Mouse (Mus musculus): ENCODE results near the gene 9230102O04Rik.

Gene 9230102O04Rik

DNA sequence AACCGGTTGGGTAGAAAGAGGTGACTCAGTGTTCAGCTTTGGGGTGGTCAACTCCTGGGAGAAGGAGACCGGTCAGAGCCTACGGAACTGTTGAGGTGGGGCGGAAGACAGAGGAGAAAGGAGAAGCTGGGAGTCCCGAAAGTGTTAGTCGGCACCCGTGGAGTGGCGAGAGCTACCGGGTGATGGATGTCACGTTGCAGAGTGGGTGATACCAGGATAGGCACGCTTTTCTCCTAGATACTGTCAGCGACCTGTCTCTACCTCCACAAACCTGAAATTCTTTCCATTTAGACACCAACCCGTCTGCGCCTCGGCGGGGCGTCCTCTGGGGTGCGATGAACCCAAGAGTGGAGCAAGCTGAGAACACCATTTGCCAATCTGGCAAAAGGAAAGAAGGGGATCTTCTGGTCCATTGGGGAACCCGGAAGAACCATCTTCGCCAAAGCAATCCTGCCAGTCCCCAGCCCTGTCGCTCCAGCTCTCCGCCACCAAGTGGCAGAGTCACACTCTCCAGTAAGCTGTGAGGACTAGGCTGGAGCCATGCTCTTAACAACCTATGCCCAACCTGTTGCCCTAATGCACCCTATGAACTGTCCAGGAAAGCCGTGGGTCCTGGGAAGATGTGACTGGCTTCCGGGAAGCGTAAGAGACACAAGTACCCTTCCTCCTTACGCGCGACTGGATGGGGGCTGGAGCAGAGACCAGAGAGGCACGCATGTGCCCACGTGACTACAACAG lies at the start of gene 9230102O04Rik:
9230102O04Rik (minus strand) TSS at position 628 of the 738 bp plus-strand sequence.
- DNase-seq (ENCODE audit: low spot score in 2 of 2) = no peak

DNA sequence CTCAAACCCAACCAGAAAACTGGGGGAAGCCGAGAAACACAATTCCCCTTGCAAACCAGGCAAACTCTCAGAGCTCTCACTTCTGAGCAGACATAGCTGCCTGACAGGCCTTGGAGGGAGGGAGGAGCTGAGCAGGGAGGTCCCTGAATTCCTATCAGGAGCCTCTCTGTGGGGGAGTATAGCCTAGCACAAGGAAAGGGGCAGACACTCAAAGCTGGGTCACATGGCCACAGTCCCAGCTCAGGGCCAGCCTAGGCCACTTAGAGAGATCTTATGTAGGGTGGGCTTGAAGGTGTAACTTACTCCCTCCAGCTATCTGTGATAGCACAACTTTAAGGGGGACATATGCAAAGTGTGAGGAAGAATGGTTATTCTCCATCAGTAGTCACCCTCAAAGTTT lies 46.6 kb upstream of the 9230102O04Rik start:
- DNase-seq (ENCODE audit: low spot score in 2 of 2) = no peak

DNA sequence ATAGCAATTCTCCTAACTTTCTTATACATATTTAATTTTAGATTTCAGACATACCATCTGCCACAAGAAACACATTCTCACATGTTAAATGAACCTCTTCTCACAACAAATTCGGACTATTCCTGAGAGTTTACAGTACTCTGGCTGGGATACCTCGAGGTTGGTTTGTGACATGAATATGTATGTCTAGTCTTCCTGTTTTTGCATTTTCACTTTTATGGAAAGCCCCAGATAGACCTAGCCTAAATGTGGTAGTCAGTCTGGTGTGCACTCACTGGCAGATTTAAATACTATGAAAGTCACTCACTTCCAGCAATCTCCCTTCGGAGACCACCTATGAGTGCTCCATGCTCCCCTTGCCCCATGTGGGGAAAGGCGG lies 37.6 kb upstream of the 9230102O04Rik start:
- DNase-seq (ENCODE audit: low spot score in 2 of 2) = no peak

DNA sequence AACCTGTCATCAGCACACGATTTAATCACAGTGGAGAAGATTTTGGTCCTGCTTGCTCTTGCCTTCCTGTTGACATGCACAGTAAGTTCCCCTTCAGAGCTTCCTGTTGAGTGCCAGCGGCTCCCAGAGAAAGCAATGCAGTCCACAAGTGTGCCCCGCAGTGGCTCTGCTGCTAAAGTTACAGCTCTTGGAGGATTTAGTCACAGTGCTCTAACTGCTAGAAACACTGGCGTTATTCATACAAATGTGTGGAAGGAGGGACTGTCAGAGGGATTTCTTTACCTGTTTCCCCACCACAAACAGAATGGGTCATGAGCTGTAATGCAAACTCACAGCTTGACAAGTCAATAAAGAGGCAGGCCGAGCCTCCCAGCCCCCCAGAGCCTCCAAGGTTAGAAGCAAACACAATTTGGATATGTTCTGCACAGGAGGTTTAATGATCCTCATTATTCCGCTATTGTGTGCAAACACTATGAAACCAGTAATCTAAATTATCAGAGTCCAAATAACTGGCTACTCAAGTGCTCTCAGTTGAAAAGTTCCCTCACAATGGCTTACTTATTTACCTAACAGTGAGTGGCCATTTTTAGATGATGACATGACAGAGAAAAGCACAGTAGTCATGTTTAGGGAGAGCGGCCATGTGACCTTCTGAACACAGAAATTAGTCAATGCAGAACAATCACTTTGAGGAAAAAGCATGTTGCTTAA lies 37.0 kb upstream of the 9230102O04Rik start:
- DNase-seq (ENCODE audit: low spot score in 2 of 2) = no peak

DNA sequence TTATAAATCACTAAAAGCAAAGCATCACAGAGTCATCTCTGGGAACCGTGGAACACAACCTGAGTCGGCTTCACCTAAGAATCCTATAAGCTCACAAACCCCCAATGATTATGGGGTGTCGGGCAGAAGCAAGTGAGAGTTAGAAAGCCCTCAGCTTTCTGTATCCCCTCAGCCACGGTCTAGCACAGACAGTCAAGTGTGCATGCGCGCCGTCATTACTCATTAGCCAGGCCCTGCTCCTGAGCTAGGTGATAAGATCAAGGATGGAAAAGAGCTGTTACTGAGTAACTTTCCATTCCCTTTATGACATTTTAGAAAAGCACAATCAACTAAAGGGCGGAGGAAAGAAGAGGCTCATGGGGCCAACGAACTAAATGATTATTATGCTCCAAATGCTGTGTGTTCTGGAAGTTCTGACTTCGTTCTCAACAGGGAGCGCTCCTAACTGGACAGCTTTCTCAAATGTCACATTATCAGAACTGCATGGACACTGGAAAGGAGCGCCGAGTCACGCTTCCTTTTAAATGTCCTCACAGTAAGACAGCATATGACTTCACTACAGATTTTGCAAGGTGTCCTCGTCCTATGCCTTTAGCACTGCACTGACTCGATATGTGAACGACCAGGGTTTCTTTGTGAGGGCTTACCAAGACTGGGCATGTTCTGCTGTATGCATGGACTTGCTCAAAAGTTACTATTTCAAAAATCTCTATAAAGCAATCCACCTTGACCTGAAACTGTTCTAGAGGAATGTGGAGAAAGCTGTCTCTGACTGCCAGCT lies 29.5 kb upstream of the 9230102O04Rik start:
- no peak for DNase-seq (ENCODE audit: low spot score in 2 of 2)

DNA sequence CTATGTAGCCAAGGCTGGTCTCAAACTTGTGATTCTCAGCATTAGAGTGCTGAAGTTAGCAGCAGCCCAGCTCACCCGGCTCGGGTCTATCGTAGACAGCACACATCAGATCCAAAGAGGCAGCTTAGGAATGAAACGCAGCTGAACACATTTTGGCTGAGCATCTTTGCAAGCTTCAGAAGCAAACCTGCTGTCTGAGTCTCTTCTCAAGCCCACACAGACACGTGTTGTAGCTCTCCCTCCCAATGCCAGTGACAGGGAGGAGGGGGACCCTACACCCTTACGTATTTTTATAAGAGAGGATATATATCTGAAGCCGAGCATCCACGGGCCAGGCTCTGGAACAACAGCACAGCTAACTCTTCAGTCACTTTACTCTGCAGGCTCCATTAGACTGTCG lies 28.3 kb upstream of the 9230102O04Rik start:
- no peak for DNase-seq (ENCODE audit: low spot score in 2 of 2)

DNA sequence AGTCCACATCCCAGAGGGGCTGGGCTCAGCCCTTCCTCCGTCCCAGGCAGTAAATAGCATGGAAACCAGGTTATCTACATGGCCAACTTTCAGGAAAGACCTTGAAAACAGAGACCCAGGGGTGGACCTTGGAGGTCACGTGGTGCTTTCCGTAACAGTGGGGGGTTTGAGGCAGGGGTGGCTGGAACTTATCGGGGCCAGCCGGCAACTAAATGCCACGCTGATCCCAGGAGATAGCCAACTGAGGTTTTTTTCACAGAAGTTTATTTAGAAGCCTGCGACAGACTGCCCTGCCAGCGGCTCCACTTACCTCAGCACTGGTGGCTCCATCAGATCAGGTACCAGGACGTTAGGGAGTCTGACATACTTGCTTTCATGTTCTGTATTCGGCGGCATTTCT lies 16.7 kb upstream of the 9230102O04Rik start:
- no peak for DNase-seq (ENCODE audit: low spot score in 2 of 2)

DNA sequence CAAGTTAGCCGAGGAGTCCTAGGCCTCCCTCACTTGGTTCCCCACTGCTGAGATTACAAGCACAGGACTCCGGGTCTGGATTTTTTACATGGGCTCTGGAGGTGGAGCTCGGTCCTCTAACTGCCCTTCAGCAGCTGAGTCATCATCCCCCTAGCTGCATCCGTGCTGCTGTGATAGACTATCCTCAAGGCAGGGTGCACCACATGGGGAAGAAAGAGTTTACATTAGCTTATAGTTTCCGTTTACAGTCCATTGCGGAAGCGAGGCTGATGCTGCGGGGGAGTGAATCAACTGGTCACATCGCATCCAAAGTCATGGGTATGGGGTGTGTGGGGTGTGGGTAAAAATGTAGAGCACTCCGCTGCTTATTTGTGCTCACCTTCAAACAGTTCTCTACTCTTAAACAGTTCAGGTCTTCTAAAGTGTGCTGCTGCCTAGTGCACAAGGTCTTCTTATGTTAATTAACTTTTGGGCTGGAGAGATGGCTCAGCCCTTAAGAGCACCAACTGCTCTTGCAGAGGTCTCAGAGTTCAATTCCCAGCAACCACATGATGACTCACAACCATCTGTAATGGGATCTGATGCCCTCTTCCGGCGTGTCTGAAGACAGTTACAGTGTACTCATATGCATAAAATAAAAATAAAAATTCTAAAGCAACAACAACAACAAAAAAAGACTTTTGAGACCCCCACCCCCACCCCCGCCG lies 14.7 kb upstream of the 9230102O04Rik start:
- DNase-seq (ENCODE audit: low spot score in 2 of 2) = no peak

DNA sequence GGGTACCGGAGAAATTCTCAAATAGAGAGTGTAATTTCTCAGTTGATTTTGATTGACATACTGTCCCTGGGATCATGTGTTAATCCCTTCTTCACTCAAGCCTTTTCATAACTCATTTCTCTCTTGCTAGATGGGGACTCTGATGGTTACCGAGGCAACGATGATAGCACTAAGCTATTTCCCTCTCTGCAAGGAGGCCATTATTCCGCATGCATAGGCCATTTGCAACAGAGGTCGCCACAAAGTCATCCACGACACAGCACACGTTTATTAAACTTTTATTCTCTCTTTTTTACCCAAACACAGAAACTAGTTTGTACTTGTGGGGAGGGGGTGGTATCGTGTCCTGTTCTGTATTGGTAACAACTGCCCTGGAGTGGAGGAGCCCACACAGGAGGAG lies 8.5 kb upstream of the 9230102O04Rik start:
- DNase-seq (ENCODE audit: low spot score in 2 of 2) = no peak

DNA sequence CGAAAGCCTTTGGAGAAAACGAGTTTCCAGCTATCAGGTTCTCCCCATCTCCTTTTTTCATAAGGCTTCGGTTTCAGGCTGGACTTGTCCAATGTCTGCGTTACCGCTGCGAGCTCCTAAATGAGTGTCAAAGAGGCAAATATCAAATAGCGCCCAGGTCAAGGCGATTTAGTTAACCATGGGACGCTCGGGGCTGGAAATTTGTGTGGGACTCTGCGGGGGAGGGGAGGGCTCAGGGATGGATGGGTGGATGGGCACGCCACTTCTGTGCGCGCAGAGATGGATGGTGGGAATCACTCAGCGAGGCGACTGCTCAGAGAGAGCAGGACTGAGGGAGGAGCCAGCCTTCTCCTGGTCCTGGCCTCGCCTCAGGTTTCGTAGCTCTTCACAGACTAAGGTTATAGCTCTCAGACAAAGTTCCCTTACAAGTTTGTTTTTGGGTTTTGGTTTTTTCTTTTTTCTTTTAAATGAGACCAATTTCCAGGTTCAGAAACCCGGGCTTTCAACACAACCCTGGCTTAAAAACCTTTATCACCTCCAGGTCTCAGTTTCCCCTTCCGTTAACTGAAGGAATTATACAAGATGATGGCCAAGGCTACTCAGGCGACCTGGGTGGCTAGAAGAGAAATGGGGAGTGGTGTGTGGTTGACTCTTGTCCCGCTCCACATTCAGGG lies 6.9 kb upstream of the 9230102O04Rik start:
- DNase-seq (ENCODE audit: low spot score in 2 of 2) = no peak

DNA sequence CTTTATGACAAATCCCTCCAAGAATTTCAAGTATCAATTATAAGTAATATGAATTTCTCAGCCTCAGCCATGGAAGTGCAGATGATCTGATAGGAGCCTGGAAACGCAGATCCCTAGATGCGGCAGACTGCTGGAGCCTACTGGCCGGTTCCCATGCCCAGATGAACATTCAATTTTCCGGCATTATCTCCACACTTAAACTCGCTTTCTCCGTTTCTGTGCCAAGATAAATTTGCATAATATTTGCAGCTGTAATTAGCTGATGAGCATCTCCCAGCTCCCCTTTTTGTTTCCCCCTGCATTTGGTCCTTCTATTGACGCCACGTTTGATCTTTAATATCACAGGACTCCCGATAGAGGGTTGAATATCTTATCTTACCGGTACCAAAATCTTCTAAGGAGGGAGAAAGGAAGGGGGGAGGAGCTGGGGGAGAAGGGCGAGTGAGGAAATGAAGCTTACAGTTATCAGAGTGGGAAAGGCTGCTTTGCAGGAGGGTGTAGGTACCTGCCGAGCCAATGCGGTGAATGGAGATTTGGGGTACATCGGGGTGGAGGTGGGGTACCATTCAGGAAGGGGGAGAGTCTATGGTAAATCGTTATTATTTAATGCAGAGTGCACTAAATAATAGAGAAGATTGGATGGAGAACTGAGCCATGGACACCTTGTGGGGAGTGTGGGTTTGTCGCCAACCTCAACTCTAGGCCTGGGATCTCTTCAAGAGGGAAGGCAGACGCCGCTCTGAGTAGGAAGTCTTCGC lies 5.7 kb upstream of the 9230102O04Rik start:
- DNase-seq (ENCODE audit: low spot score in 2 of 2) = no peak

DNA sequence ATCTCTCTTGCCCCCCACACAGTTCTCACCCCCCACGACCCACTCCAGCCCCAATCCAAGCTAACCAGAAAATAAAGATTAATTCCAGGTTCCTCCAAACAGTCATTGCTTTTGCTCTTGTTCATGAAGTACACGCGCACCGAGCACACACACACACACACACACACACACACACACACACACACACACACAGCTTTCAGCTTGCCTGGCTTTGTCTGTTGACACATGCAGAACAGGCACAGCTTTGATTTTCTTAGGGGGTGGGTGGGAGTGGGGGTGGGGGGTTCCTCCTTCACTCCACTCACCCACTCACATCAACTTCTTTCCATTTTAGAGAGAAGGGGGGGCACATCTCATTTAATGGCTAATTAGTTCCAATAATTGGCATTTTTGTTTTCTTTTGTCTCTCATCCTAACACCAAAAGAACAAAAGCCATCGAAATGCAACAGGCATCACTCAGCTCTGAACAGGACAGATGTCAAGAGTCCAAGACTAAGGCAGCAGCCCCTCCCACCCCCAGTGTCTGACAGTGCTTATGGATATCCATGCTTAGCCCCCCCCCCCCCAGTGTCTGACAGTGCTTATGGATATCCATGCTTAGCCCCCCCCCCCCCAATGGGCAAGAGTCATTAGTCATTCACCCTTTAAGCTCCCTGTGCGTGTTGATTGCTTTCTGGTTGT lies 4.1 kb upstream of the 9230102O04Rik start:
- DNase-seq (ENCODE audit: low spot score in 2 of 2) = no peak

DNA sequence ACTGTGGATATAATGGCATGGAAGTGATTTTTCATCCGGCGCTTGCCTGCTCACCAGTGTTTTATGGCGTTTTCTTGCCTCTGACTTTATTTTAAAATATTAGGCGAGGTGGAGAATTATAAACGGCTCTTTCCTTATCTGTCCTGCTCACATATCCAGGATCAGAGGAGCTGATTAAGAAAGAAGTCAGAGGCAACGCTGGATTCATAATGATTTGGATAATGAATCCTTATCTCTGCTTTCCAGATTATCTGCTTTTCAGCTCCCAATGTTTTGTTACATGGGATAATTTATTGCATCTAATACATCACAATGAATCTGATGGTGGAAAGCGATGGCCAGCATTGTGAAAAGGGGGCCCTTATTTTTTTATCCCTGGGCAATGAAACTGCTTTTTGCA lies 3.2 kb upstream of the 9230102O04Rik start:
- no peak for DNase-seq (ENCODE audit: low spot score in 2 of 2)

DNA sequence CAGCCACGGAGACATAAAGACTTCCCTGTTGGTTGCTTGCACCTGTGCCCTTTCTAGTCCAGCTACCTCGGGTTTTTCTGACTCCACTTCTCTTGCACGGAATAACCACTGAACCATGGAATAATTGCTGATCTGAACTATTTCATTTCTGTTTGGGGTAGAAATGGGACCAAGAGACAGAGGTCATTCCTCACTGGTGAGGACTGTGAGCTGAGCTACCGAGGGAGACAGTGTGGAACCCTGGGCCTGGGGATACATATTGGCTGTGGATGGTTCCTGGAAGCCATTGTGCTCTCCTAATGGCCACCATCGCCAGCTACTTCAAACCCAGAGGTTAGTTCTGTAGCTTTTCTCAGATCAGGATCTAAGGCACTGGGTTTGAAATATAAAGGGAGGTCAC lies 1.6 kb upstream of the 9230102O04Rik start:
- DNase-seq (ENCODE audit: low spot score in 2 of 2) = no peak

DNA sequence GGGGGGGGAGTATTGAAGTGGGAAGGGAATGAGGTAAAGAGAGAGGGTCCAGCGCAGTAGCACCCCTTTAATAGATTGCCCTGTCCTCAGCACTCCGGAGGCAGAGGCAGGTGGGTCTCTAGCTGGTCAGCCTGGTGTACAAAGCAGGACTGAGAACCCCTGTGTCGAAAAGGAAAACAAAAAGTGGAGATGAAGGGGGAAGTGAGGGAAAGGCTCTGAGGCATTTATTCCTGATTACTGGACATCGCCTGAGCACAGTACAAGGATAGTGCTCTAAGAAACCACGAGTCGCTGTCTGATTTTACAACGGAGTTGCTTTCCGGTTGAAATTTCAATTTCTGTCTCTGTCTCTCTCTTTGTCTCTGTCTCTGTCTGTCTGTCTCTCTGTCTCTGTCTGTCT lies 911 bp upstream of the 9230102O04Rik start:
- no peak for DNase-seq (ENCODE audit: low spot score in 2 of 2)

DNA sequence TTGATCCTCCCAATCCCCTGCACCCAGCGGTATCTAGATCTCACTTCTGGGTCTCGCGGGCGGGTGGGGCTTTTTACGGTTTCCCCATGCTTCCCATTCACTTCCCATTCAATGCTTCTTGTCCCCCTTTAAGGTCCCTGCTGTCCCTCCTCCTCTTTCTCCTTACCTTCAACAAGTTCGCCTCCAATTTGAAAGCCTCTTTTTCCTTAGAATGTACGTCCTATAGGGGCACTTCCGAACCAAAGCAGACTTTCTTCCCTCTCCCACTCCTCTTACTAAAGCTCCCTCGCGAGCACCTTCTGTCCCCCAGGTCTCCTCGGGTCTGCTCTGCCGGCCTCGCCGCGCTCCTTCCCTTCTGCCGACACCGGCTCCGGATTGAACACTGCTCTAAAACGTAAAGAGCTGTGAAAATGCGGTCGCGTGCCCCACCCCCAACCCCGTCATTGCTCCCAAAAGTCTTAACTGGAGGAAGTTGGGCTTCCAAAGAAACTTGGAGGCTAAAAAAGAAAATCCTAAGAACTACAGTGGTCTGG lies 377 bp upstream of the 9230102O04Rik start, which contains the start of gene Gata3:
Gata3 (minus strand) TSS at position 384 of the 533 bp plus-strand sequence.
- no peak for DNase-seq (ENCODE audit: low spot score in 2 of 2)

DNA sequence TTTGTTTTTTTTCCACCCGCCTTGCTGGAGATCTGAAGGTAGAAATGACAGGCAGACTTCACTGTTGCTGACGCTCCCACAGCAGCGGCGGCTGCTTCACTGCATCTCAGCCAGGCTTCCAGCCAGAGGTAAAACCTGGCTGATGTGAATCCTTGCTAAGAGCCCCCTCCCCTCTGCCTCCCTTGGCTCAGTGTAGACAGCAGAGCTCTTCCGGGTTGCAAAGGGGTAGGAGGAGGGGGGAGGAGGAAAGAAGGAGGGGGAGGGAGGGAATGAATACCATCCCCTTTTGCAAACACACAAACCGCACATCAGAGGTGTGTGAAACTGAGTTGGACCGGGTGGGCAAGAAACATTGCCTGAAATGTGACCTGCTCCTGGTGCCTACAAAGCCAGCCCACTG lies 1.7 kb downstream of the 9230102O04Rik start:
- no peak for DNase-seq (ENCODE audit: low spot score in 2 of 2)

DNA sequence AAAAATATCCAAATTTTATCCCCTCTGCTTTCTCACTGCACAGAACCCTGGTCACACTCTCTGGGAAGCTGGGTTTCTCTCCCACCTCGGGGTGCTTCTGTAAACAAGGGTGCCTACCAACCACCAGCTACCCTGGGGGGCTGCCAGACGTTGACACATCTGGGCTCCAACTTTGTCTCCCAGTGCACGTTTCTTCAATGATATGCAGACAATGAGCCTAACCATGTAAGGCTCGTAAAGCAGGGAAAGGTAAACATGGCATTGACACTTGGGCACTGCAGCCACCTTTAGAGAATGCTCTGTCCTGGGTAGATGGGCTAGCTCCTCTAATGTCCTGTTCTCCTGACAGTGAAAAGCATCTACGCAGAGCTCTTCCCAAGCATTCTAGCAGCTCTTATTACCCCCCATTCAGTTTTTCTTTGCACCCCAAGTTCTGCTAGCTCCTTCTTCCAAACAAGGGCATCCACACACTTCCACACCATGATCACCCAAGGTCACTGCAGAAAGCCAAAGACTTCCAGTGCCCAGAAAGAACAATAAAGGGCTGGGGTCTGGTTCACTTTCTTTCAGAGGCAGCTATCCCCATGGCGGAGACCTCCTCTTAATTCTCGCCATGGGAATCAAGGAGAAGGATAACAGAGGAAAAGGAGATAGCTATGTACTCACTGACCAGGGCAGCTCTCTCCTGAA lies 2.3 kb downstream of the 9230102O04Rik start:
- DNase-seq (ENCODE audit: low spot score in 2 of 2) = no peak

DNA sequence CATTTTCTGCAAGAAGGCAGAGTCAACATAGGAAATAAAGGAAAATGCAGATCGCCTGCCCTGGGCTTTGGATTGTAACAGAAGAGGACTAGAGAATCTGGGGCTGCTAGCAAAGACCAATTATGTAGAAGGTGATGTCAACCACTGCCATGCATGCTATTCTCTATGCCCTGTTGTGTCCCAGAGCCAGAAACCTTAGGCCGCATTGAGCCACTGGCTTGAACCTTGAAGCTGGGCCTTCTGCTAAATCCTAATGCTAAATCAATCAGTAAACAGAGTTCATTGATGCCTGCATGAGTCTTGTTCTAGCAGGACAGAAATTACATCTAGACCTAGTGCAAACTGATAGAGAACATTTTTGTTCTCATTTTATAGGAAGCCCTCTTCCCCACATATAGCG lies 3.3 kb downstream of the 9230102O04Rik start:
- DNase-seq (ENCODE audit: low spot score in 2 of 2) = no peak

Data from right cerebral cortex, postnatal 36 days (tissue).